Mouse (Mus musculus) forelimb bud, embryonic 11.5 days (tissue): ENCODE data around the gene Klc4.

ENCODE experiments used
- DNase-seq: peaks from one replicate; pipeline ENCODE4 v3.0.0-alpha.2; 2012; ENCODE audit warnings: low read depth, low spot score

Gene Klc4

GRCm38 (mm10) chr17:46589635-46590314 is 56.0 kb downstream of the Klc4 start:
- no peak for DNase-seq

- no peak for DNase-seq
Observed at GRCm38 (mm10) chr17:46588913-46589312, 56.9 kb downstream of the Klc4 start.

GRCm38 (mm10) chr17:46588173-46588572 is 57.6 kb downstream of the Klc4 start:
- no peak for DNase-seq

- no peak for DNase-seq
Observed at GRCm38 (mm10) chr17:46586327-46586726, 59.5 kb downstream of the Klc4 start.
